In the genomic region with DNA sequence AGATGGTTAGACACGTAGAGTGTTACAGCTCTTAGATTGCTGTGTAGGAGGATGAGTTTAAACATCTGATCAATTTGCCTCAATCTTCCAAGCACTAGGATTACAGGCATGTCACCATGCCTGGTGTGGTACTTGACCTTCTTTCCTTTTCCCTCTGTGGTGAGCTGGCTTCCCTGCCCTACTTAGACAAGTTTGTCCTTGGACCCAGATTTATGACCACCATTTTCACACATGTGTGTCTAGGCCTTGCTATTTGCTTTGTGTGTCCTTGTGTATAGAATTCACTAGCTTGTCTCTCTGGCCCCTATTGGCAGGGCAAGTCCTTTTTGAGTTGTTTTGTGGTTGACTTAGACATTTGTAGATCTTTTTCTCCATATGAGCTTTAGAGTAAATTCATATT, we compare ENCODE assay signal across 26 mouse cellular contexts. TPM values are rescaled to one million over a fixed set of nuclear protein-coding genes. Genes with fewer than 3 reads are reported as not detected.
DNase-seq lines count a peak whose midpoint lies in the region; ATAC-seq lines count a peak whose summit lies in the region.
"Had no signal": no experiment of that assay in that cellular context is flagged by ENCODE, and none has a peak within 500 bp of the region (broad histone marks: within the 10 kb centered on the region; RNA-seq: fewer than 3 reads in every experiment).

No protein-coding gene starts in this region.

- no peaks in the 10 kb centered on the region for H3K27me3 ChIP-seq in hindbrain, embryonic 14.5 days (ENCODE audit: control insufficient read depth, insufficient read depth, low read length)
- H3K27me3 ChIP-seq: embryonic facial prominence, embryonic 13.5 days; embryonic facial prominence, embryonic 15.5 days; forebrain, embryonic 12.5 days had no signal

- H3K9ac ChIP-seq in hindbrain, embryonic 14.5 days, result no peak overlapping the region
- H3K9ac ChIP-seq: embryonic facial prominence, embryonic 13.5 days; embryonic facial prominence, embryonic 15.5 days; forebrain, embryonic 12.5 days had no signal

- H3K4me1 ChIP-seq in hindbrain, embryonic 14.5 days (replicated peaks; ENCODE audit: control insufficient read depth, insufficient read depth, low read length), result no peaks in the 10 kb centered on the region
- H3K4me1 ChIP-seq: embryonic facial prominence, embryonic 13.5 days; embryonic facial prominence, embryonic 15.5 days; forebrain, embryonic 10.5 days; forebrain, embryonic 12.5 days had no signal

- no peak overlapping the region for H3K4me3 ChIP-seq in hindbrain, embryonic 14.5 days (replicated peaks; ENCODE audit: low read length)
- H3K4me3 ChIP-seq: embryonic facial prominence, embryonic 13.5 days; embryonic facial prominence, embryonic 15.5 days; erythroblast, embryonic 14.5 days; forebrain, embryonic 10.5 days; forebrain, embryonic 12.5 days had no signal

- 0 out of 2 replicates have a peak, but pooled peaks cover 3% of the 10 kb centered on the region for H3K9me3 ChIP-seq in hindbrain, embryonic 14.5 days (ENCODE audit: control insufficient read depth, low read length)
- H3K9me3 ChIP-seq: embryonic facial prominence, embryonic 13.5 days; embryonic facial prominence, embryonic 15.5 days had no signal

- DNase-seq in adrenal gland, adult (ENCODE audit: inconsistent age in 2 of 2, low spot score in 1 of 2), result peak; percentile 44 to 82
- DNase-seq in adrenal gland, postnatal 25 days, result no peak
- DNase-seq in adrenal gland, adult 8-10 months, result peak; percentile 38
- no peak for DNase-seq in adrenal gland, postnatal 4 days (ENCODE audit: low spot score in 2 of 2)
- peak; percentile 29 to 36 for DNase-seq in adrenal gland, postnatal 36 days
- no peak for DNase-seq in hindbrain, embryonic 14.5 days (ENCODE audit: low spot score)
- DNase-seq: B cell, adult 2 months; cerebellum, adult 11 months; cerebellum, adult 18-20 months; cerebellum, adult 8-10 months; cerebellum, adult 9-11 months; cerebellum, postnatal 14 days; cerebellum, postnatal 36 days; embryo, embryonic 11 days had no signal

- H3K4me2 ChIP-seq in hindbrain, embryonic 14.5 days (replicated peaks), result no peak overlapping the region
- H3K4me2 ChIP-seq: embryonic facial prominence, embryonic 13.5 days; embryonic facial prominence, embryonic 15.5 days; forebrain, embryonic 12.5 days had no signal

- ATAC-seq in hindbrain, embryonic 14.5 days (ENCODE audit: low FRiP score), result no peak
- ATAC-seq: activated CD4-positive, CD25-positive, alpha-beta regulatory T cell, adult 4 months; CD4-positive, CD25-positive, alpha-beta regulatory T cell, adult 4 months; forebrain, embryonic 14.5 days; forebrain, embryonic 16.5 days; Patski had no signal

- no peaks in the 10 kb centered on the region for H3K36me3 ChIP-seq in hindbrain, embryonic 14.5 days (replicated peaks; ENCODE audit: control insufficient read depth, insufficient read depth)
- H3K36me3 ChIP-seq: embryonic facial prominence, embryonic 13.5 days; embryonic facial prominence, embryonic 15.5 days; forebrain, embryonic 10.5 days; forebrain, embryonic 12.5 days; G1E had no signal

- H3K27ac ChIP-seq in hindbrain, embryonic 14.5 days, result no peak overlapping the region
- H3K27ac ChIP-seq: embryonic facial prominence, embryonic 13.5 days; embryonic facial prominence, embryonic 15.5 days; forebrain, embryonic 10.5 days; forebrain, embryonic 12.5 days had no signal

- 95% methylated on average over 1 of the region's 1 CpGs for WGBS in hindbrain, embryonic 14.5 days

RNA-seq across cellular contexts. Expression of gene Unc5b, which starts 43.6 kb away (rescaled TPM):
- 5.5 and 8.0 TPM in 2 replicates for total RNA-seq in adrenal gland, postnatal 25 days (2021)
- total RNA-seq in adrenal gland, adult 8-10 months (2022), result 1 to 10 TPM; 3.9 to 7.9 (median 6.1) TPM
- 10 to 100 TPM; 13.3 to 17.6 TPM for total RNA-seq in adrenal gland, postnatal 4 days (2021)
- total RNA-seq in adrenal gland, postnatal 36 days (2021), result 1 to 10 TPM; 5.9 to 8.3 TPM
- polyA plus RNA-seq in hindbrain, embryonic 14.5 days (2014; fragmentation: Nextera tagmentation; extraction: Ambion mirVana), result 2.8 and 2.9 TPM in 2 replicates
- total RNA-seq: common myeloid progenitor, adult 5-6 weeks had no signal
- polyA plus RNA-seq: activated CD4-positive, CD25-positive, alpha-beta regulatory T cell, adult 4 months; CD4-positive, CD25-positive, alpha-beta regulatory T cell, adult 4 months; erythroblast, embryonic 14.5 days; G1E had no signal

Comparison
In these comparisons a context has a peak if more than half of its experiments do, and no peak if none do; other contexts are left out.
1. DNase-seq: peak in adrenal gland, adult (2 of 2), adrenal gland, adult 8-10 months (single experiment) and adrenal gland, postnatal 36 days (2 of 2); none in adrenal gland, postnatal 25 days (single experiment), adrenal gland, postnatal 4 days (0 of 2) and hindbrain, embryonic 14.5 days (single experiment).